Mouse (Mus musculus) ZHBTc4 (cell line): ENCODE results near the gene Tasp1.
"Not testable (repeated sequence)": the region's sequence is repeated elsewhere in the genome, so short reads cannot be mapped to it uniquely, and the experiment has no call there.

Experiments used
- DNase-seq: peaks from one replicate; pipeline ENCODE4 v3.0.0-alpha.2; 2011; ENCODE audit warnings: low read depth, low spot score

Gene Tasp1

GRCm38 (mm10) chr2:140066353-140067314 is at the start of gene Tasp1:
Gene Tasp1, minus strand, starts transcription at chr2:140066805.
- peak; percentile 97 for DNase-seq

DNA sequence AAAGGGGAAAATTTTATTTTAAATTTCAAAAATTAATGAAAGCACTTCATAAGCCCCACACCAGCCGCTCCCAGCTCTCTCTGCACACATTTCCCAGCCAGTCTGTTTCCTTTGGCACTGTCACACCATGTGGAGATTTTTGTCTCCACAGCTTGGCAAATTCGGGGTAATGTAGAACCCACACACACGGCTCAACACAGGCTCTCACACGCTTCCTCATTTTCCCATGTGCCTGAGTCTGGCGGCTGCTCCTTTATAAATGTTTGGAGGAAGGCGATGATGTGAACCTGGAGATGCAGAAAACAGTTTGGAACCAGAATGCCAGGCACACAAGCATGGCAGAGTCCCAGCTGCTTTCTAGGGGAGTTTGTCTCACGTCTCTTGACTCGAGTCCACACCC is 47.2 kb upstream of the Tasp1 start:
- no peak for DNase-seq

DNA sequence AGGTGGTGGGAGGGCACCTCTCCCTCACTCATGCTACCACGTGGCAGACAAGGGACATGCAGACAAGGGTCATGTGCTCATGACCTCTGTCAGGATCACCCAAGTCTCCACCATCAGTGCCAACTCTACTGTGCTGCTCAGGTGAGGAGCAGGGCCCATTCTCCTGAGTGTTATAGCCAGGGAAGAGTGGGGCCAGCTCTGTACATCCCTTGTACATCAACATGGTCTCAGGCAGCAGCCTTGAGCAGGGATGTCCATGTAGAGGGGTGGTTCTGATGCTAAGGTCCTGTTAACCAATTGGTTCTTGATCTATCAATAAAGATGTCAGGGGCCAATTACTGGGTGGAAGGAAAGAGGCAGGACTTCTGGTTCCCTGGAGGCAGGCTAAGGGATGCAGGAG is 42.3 kb upstream of the Tasp1 start:
- DNase-seq = no peak

GRCm38 (mm10) chr2:140107641-140108040 is 41.0 kb upstream of the Tasp1 start:
- DNase-seq = no peak

DNA sequence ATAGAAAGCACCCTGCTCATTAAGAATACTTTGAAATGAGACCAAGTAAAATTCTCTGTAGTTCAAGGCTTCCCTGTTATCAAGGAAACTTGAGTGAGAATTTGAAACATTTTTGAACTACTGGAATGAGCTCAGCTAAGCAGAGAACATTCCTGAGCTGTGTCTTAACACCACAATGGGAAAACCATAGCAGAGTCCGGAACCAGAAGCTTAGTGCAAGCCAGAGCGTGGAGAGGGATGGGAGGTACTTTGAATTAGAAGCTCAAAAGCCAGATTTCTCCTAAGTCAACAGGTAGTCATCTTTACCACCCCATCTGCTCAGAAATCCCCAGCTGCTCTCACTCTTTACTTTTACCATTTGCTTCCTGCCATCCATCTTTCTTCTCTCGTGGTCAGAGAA is 38.3 kb upstream of the Tasp1 start:
- DNase-seq = no peak

DNA sequence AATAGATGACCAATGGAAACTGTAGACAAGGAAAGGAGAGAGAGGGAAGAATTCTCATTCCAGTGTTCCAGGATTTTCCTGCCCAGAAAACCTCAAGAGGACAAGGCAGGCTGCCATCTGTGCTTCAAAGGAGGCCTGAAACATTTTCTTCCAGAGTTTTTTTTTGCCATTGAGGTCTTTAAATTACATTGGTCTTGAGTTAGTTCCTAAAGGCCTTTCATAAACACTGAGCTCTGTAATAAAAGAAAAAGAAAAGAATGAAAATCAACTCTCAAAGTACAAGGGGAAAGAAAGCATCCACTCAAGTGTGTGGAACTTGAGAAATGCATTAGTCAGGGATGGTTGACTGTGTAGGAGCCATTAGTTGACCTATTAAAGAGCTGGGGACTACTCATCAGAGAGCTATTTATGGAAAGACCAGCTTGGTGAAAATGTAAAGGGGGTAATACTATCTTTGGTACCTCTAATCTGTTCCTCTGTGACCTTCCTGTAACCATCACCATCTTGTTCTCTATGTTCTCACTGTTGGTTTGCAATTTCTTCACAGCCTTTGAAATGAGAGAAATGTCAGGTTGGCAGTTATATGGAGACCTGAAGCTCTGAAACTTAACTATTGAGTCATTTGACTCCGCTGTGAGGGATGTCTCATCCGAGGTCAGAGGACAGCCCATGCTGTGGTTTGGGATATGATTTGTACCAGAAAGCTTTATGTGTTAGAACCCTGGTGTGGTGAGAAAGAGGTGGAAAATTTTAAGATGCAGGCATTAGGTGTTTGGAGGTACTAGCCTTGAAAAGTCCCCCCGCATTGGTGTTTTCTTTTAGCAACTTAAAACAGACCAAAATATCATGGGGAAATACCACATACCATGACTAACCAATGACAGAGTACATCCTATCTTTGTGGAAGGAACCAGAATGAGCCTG is 34.2 kb upstream of the Tasp1 start:
- no peak for DNase-seq

DNA sequence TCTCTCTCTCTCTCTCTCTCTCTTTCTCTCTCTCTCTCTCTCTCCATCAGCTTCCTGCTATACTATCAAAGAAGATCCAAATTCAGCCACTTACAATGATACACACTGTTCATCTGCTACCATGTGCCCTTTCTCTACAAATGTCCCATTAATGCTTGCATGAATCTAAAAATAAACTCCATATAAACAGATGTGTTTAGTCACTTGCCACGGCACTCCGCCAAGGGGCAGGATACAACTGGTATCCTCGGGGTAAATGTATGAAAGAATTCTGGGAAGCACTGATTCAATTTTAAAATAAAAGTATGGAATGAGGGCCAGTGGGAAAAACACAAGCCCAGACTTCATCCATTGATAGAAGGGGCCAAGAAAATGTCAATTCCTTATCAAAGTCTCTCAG is 33.4 kb upstream of the Tasp1 start:
- DNase-seq = no peak

- DNase-seq = no peak
Observed at GRCm38 (mm10) chr2:140097131-140097591, 30.6 kb upstream of the Tasp1 start.

DNA sequence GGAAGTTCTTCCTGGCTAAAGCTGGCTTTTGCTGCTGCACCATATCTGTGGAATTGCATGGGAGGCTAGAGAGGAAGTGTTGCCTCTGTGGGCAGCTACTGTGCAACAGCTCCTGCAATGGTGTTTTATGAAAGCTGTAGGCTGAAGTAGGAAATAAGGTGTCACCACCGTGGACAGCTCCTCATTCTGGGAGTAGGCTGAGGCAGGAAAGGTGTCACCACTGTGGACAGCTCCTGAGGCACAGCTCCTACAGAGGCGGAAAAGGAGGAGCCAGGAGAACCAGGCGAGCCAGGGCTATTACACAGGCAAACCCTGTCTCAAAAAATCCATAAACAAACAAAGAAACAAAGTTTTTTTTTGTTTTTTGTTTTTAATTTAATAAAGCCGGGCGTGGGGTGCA is 29.4 kb upstream of the Tasp1 start:
- DNase-seq = peak; percentile 74

DNA sequence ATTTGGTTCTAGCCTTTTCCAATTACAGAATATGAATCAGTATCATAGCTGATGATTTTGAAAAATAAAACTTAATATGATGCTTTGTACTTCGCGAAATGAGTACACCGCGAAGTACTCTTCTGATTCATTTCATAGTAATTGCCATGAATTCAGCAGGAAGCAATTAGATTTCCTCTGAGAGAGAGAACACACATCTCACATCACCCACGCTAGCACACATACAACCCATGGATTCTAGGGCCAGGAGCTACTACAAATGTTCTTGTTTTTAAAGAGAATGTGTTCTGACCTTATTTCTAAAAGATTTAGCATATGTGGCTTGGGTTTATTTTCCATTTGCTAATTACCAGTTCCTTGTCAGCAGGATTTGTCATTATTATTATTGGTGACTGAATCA is 26.8 kb upstream of the Tasp1 start:
- DNase-seq = no peak

GRCm38 (mm10) chr2:140084245-140084644 is 17.6 kb upstream of the Tasp1 start:
- no peak for DNase-seq

GRCm38 (mm10) chr2:140080747-140081577 is 14.4 kb upstream of the Tasp1 start:
- DNase-seq = no peak

- DNase-seq = not testable (repeated sequence)
Observed at GRCm38 (mm10) chr2:140079284-140079683, 12.7 kb upstream of the Tasp1 start.

DNA sequence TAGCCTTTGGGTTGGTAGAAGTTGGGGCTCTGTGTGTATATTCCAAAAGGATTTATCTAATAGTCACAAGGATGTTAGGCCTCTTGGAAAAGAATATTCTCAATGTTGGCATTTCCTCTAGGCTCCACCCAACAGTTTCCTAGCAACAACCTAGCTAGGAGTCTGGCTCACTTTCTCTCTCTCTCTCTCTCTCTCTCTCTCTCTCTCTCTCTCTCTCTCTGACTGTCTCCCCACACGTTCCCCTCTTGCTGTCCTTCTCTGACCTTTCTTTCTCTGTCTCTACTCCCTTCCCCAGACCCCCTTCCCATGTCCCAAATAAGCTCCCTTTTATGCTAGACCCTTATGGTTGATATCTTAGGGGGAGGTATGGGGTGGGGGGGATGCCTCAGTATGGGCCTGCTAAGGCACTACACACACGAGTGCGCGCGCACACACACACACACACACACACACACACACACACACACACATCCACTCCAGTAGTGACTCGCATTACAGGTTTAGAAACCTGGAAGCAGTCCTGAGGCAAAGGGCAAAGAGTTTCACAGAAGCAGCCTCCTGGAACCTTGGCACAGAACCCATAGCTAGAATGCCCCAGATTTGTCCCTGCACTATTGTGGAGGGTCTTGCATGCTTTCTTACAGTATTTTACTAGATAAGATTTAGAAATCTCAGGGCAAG is 12.1 kb upstream of the Tasp1 start:
- DNase-seq = no peak

DNA sequence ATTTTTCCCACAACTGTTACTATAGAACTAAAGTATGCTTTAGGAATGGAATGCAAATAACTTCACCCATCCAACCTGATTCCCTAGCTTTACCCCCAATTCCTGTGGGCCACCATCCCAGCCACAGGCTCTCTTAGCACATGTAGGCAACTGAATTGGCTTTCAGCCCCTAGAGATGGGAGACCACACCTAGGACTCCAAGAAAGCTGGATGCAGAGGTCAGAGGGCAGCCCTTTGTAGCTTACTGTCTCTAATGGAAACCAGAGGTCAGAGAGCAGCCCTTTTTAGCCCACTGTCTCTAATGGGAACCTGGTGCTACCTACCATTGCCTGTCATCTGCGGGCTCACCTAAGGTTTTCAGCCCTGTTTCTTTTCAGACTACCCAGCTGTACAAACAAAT is 10.9 kb upstream of the Tasp1 start:
- DNase-seq = peak; percentile 57

DNA sequence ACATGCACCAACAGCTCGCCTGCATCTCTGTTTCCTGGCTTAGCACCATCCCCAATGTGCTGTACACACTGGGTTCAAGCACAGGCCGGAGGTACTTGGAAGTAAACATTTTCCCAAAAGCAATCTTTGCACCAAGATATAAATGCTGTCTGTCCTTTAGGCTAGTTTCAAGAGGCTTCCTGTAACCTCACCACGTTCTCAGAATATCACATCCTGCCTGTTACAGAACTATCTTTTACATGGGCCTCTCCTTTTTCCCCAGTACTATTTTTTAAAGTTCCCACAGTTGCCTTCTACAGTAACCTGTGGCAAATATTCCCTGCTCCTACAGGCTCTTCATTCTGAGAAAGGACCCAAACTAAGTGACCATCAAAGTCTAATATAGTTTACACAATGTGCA is 8.5 kb upstream of the Tasp1 start:
- no peak for DNase-seq

DNA sequence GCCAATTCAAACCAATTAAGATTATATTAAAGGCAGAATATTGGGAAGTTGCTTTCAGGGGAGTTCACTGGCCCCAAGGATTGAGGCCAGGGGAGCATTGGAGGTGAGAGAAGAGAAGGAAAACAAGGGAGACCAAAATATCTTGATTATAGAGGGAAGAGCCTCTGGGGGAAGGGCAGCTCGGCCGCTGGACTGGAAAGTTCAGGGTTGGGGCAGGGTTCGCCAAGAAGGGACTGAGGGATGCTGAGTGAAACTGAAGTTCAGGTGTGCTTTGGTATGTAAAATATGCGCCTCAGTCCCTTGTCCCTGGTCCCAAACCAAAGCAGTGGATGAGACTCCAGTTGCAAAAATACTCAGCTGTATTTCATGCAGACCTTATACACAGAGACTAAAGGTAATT is 911 bp upstream of the Tasp1 start:
- DNase-seq = no peak

DNA sequence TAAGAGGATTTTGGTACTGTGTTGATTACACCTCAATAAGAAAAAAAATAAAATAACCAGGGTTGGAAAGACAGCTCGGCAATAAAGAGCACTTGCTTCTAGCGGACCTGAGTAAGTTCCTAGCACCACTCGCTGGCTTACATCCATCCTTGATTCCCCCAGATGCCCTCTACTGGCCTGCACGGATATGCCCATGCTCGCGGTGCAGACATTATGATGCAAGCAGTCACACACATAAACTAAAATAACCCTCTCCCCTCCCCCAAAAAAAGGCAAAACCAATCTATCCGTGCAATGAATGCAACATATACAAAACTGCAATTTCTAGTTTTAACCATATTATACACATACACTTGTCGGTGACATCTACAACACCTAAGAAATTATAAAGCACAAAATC is 929 bp downstream of the Tasp1 start:
- DNase-seq = peak; percentile 78

DNA sequence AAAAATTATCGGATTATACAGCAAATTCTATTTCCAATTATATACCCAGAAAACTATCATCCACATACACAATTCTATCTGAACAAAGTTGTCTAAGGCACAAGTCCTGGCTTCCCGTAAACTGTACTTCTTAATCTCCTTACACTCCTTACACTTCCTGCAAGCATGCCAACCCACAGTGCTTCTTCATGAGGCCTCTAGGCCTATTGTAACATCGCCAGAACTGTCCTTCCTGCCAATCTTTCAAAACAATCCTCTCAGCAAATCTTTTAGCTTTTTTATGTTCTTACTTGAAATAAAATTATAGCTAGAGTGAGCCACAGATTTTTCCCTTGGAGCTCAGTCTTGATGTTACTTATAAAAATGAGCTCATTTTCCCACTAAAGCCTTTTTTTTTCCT is 5.1 kb downstream of the Tasp1 start:
- DNase-seq = no peak

DNA sequence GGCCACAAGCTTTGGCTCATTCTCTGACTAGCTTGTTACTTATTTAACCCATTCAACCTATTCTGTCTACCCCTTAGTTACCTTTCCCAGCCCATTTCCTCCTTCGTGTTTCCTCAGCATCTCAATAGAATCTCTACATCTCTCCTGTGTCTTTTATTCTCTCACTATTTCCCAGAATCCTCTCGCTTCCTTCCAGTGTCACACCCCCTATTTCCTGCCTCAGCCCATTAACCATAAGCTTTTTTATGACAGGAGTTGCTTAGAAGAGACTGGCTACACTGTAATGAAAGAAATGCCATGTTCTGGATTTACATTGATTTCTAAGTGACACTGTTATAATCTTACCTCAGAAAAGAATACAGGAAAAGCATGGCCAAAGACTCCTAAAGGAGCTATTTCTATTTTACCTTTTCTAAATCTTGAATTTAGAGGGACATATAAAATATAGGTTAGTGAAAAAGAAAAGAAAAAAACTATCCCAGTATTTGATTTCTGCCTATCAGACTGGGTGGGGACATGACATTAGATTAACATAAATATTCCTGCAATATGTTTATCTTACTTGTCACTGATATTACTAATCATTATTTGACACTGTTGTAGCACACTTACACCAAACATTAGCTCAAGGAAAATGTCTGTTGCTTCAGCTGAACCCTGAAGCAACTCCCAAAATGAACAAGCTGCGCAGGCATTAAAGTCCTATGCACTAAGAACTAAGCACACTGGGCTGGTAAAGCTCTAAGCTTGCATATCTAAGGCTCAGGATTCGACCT is 6.3 kb downstream of the Tasp1 start:
- DNase-seq = no peak
